Mouse (Mus musculus) limb, embryonic 10.5 days (tissue): ENCODE measurements around the gene Dph5. TPM values are rescaled to one million over a fixed set of nuclear protein-coding genes. Genes with fewer than 3 reads are reported as not detected.
A peak's percentile ranks its signal among the peaks of the same experiment; 100 is the strongest.
"Not testable (repeated sequence)": the region's sequence is repeated elsewhere in the genome, so short reads cannot be mapped to it uniquely, and the experiment has no call there.

Experiments
- DNase-seq: peaks from one replicate; pipeline ENCODE4 v3.0.0-alpha.2; 2017; ENCODE audit warnings: low spot score
- H3K27ac ChIP-seq: fragments of 300-500 bp; sonication (generic); 2 replicates; pipeline ENCODE4 v1.5.1; 2016; ENCODE audit warnings: mild to moderate bottlenecking
- H3K27me3 ChIP-seq: fragments of 300-500 bp; sonication (generic); 2 replicates; pipeline ENCODE4 v1.6.1; 2016; ENCODE audit warnings: low read depth, mild to moderate bottlenecking; ENCODE audit not compliant: poor library complexity, severe bottlenecking
- H3K36me3 ChIP-seq: fragments of 300-500 bp; sonication (generic); 2 replicates; pipeline ENCODE4 v1.6.1; 2016; ENCODE audit warnings: mild to moderate bottlenecking, moderate library complexity
- H3K4me1 ChIP-seq: fragments of 300-500 bp; sonication (generic); 2 replicates; pipeline ENCODE4 v1.6.1; 2016
- H3K4me3 ChIP-seq: fragments of 300-500 bp; sonication (generic); 2 replicates; pipeline ENCODE4 v1.5.1; 2016; ENCODE audit warnings: mild to moderate bottlenecking, moderate library complexity
- H3K9me3 ChIP-seq: fragments of 300-500 bp; sonication (generic); replicated peaks from 2 replicates; pipeline ENCODE4 v1.6.1; 2016; ENCODE audit warnings: mild to moderate bottlenecking
- WGBS: fragments of 180-500 bp; shearing (Covaris S2); methylation state at CpG from one replicate; pipeline ENCODE4 v1.1.7; 2016; 5-methylcytosine and 5-hydroxymethylcytosine counted together
- polyA plus RNA-seq: library from polyadenylated mRNA; unstranded; fragments of >200 nt; fragmentation: Nextera tagmentation; extraction: Ambion mirVana; gene quantifications from 2 replicates; pipeline ENCODE4 v1.2.1, GENCODE M21; 2016

Dph5 gene
- polyA plus RNA-seq, 1 experiment from 2014 or later = 28.2 TPM

DNA sequence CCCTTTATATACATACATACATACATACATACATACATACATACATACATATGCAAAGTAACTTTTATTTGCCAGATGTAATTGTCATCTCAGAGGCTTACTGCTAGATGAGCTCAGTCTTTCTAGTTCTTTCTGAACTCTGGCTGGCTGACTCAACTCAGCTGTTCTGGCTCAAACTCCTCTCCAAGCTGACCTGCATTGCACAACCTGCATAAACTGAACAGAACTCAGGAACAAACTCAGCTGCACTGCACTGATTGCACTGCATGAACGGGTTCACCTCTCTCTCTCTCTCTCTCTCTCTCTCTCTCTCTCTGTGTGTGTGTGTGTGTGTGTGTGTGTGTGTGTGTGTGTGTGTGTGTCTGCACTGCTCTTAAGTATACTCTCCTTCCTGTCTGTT, 26.9 kb upstream of the Dph5 start:
- 88% methylated on average over 1 of the region's 1 CpGs for WGBS
- not testable (repeated sequence) for H3K9me3 ChIP-seq, H3K27me3 ChIP-seq, H3K27ac ChIP-seq, H3K36me3 ChIP-seq, H3K4me3 ChIP-seq, H3K4me1 ChIP-seq, DNase-seq

DNA sequence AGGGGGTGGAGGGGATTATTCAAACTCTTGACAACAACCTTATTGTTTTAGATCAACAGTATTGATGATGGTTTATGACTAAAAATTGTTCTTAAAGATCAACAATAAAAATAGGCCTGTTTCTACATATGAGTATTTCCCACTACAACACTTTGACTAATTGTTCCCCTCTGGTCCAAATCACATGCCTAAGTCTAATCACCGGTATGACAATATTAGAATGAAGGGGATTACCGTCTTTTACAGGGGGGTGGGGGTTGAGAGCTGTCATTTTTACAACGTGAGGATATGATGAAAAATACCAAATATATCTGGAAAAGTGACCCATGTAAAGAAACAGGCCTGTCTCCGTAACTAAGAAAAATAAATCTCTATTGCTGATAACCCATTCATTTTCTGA, 24.1 kb upstream of the Dph5 start:
- Histone ChIP-seq H3K36me3 (no peaks in the 10 kb centered on the region), H3K4me1 (no peaks in the 10 kb centered on the region), H3K27ac (no peak overlapping the region), H3K27me3 (no peaks in the 10 kb centered on the region), H3K4me3 (no peak overlapping the region), H3K9me3 (no peaks in the 10 kb centered on the region)
- DNase-seq = no peak
- 81% methylated on average over 4 of the region's 4 CpGs for WGBS

DNA sequence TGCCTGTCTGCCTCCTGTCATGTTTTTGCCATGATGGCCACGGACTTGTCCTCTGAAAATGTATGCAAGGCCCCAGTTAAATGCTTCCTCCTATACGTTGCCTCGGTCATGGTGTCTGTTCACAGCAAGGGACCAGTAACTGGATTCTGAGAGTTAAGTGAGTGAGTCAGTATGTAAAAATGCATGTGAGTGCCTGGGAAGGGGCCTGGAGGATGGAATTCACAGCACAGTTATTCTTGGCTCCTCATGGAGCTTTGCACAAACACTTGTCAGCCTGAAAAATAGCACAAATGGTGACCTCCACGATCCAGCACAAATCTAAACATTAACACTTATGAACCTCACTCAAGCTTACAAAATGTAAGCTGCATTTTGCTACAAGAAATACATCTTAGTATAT, 20.5 kb upstream of the Dph5 start:
- no peak for DNase-seq
- Histone ChIP-seq H3K9me3 (no peaks in the 10 kb centered on the region), H3K27me3 (no peaks in the 10 kb centered on the region), H3K36me3 (no peaks in the 10 kb centered on the region), H3K4me1 (no peaks in the 10 kb centered on the region), H3K4me3 (no peak overlapping the region), H3K27ac (no peak overlapping the region)
- 89% methylated on average over 4 of the region's 4 CpGs for WGBS

DNA sequence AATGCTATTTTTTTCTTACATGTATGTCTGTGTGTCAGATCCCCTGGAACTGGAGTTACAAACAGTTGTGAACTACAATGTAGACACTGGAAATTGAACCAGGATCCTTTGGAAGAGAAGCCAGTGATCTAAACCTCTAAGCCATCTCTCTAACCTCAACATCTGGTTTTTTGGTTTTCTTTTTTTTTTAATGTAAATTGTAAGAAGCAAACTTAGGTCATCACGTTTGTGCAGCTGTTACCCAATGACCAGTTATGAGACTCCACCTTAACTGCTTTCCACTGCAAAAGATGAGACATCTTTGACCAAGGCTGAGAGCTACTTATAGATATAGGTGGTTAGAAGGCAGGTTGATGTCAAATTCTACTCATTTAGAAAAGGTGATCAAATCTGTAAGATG, 19.7 kb upstream of the Dph5 start:
- Histone ChIP-seq H3K27me3 (no peaks in the 10 kb centered on the region), H3K27ac (no peak overlapping the region), H3K4me3 (no peak overlapping the region), H3K9me3 (no peaks in the 10 kb centered on the region), H3K4me1 (no peaks in the 10 kb centered on the region), H3K36me3 (no peaks in the 10 kb centered on the region)
- DNase-seq = no peak
- 84% methylated on average over 1 of the region's 1 CpGs for WGBS

DNA sequence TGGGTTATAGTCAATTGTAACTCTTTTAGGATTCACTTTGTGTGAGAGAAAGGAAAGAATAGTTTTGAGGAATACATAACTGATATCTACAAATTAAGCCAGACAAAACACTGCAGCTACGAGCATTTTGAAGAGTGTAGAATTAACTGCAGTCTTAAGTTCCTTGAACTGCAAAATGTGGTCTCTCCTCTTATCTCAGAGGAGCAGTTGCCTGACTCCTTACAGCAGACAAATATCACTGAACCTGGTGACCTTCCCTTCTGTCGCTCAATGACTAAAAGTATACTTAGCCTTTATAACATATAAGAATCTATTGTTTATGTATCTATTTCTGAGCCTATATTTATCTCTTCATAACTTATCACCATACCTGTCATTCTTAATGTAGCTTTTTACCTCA, 18.3 kb upstream of the Dph5 start:
- Histone ChIP-seq H3K27ac (no peak overlapping the region), H3K27me3 (no peaks in the 10 kb centered on the region), H3K36me3 (no peaks in the 10 kb centered on the region), H3K4me3 (no peak overlapping the region), H3K9me3 (no peaks in the 10 kb centered on the region), H3K4me1 (no peaks in the 10 kb centered on the region)
- WGBS = 85% methylated on average over 2 of the region's 2 CpGs
- DNase-seq = no peak

DNA sequence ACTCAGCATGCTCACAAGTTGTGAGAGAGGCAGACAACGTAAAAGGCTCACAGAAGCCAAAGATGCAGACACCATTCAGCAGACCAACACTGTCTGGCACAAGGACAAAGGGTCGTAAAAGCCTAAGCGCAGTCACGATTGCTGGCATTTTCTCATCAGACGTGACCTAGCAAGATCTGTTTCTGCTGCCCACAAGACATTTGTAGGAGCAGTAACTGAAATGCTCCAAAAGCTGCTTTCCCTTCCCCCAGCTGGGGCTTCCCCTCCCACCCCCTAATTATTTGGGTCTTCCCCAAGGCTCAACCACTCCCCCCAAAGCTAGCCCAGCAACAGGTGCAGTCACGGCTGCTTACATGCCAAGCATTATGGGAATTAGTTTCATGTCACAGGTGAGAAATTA, 12.1 kb upstream of the Dph5 start:
- Histone ChIP-seq H3K27me3 (no peaks in the 10 kb centered on the region), H3K36me3 (no peaks in the 10 kb centered on the region), H3K4me1 (no peaks in the 10 kb centered on the region; the same call in 1 of the 2 replicates), H3K9me3 (no peaks in the 10 kb centered on the region), H3K4me3 (no peak overlapping the region), H3K27ac (no peak overlapping the region)
- DNase-seq = no peak
- WGBS = 55% methylated on average over 6 of the region's 6 CpGs

DNA sequence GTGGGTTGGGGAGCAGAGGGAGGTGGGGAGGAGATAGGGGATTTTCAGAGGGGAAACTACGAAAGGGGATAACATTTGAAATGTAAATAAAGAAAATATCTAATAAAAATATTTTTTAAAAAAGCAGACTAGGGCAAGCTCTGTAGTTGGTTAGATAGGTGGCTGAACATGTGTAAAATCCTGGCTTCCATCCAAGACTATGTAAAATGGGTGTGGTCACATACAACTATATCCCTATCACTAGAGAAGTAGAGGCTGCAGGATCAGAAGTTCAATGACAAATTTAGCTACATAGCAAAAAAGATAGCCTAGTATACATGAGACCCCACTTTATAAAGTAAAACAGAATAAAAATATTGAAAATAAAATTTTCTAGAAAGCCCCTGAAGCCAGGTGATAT, 10.5 kb upstream of the Dph5 start:
- WGBS = 90% methylated on average over 1 of the region's 1 CpGs
- no peak for DNase-seq
- H3K4me3 ChIP-seq = no peak overlapping the region
- no peaks in the 10 kb centered on the region for H3K27me3 ChIP-seq
- H3K27ac ChIP-seq = no peak overlapping the region
- H3K36me3 ChIP-seq = no peaks in the 10 kb centered on the region
- H3K9me3 ChIP-seq = no peaks in the 10 kb centered on the region
- no peaks in the 10 kb centered on the region; the same call in 1 of the 2 replicates for H3K4me1 ChIP-seq

DNA sequence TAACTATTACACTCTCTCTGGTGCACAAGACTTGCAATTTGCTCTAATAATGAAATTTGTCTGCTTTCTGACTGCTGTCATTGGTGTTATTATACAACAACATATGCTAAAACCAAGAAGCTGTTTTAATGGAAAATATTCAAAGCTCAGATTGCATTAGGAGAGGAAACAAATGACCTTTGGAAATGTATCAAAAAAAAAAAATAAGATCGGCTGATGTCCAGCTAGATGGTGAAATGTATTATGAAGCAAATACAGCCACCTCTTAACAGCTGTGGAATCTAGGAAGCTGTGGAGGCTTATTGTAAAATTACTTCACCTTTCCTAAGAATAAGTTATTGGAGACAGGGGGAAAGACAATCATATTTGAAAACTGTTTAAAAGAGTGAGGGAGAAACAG, 3.6 kb upstream of the Dph5 start:
- Histone ChIP-seq H3K9me3 (no peaks in the 10 kb centered on the region), H3K4me3 (no peak overlapping the region), H3K27ac (no peak overlapping the region), H3K4me1 (0 out of 2 replicates have a peak, but pooled peaks cover 4% of the 10 kb centered on the region), H3K27me3 (no peaks in the 10 kb centered on the region), H3K36me3 (no peaks in the 10 kb centered on the region)
- no peak for DNase-seq
- WGBS = 88% methylated on average over 1 of the region's 1 CpGs

DNA sequence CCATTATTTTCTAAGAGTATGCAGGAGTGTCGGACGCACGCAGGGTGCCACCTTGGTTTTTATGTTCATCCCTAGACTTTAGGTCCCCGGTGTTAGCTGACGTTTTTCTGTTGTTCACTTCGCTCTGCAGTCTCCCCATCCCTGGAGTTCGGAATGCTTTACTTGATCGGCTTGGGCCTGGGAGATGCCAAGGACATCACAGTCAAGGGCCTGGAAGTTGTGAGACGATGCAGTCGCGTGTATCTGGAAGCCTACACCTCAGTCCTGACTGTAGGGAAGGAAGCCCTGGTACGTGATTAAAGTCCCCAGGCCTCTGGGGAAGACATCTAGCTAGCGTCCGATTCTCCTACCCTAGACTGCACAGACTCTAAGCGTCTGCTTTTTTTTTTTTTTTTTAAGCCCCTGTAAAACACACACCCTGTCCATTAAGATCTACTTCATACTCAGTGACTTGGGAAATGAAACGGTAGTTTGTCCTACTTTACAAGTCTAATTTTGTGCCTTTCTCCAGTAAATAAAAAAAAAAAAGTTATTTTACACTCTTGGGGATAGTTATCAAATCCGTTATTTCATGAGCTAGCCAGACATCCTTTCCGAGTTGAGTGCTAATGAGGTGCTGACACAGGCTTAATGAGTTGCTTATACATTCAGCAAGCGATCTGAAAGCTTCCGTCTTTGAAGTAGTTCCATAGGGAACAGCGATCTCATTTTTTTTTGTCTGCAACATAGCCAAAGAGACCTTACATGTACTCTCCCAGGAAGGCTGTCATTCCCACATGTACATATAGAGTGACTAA, 871 bp downstream of the Dph5 start:
- no peaks in the 10 kb centered on the region for H3K27me3 ChIP-seq
- DNase-seq = no peak
- 0 out of 2 replicates have a peak, but pooled peaks cover 4% of the 10 kb centered on the region for H3K36me3 ChIP-seq
- H3K4me3 ChIP-seq = peak overlapping the region; percentile 75
- 0 out of 2 replicates have a peak, but pooled peaks cover 4% of the 10 kb centered on the region for H3K4me1 ChIP-seq
- WGBS = 3% methylated on average over 21 of the region's 21 CpGs
- peak overlapping the region; percentile 89 for H3K27ac ChIP-seq
- H3K9me3 ChIP-seq = no peaks in the 10 kb centered on the region

DNA sequence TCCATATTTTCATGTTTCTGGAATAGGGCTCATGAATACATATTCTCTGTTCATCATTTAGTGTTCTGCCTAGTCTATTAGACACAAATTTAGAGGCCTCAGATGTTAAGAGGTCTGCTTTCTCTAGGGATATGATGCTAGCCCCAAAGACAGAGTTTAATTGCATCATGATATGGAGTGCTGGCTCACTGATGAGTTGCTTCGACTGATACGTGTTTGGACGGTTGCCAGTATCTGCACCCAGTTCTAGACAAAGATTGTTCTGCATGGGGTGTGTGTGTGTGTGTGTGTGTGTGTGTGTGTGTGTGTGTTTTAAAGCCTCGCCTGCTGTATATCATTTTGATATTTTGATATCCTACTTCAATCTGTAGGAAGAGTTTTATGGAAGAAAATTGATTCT, 4.7 kb downstream of the Dph5 start:
- Histone ChIP-seq H3K9me3 (no peaks in the 10 kb centered on the region), H3K27me3 (no peaks in the 10 kb centered on the region), H3K4me1 (0 out of 2 replicates have a peak, but pooled peaks cover 4% of the 10 kb centered on the region), H3K27ac (no peak overlapping the region), H3K36me3 (peaks cover 12% of the 10 kb centered on the region), H3K4me3 (no peak overlapping the region)
- no peak for DNase-seq
- 92% methylated on average over 4 of the region's 4 CpGs for WGBS

DNA sequence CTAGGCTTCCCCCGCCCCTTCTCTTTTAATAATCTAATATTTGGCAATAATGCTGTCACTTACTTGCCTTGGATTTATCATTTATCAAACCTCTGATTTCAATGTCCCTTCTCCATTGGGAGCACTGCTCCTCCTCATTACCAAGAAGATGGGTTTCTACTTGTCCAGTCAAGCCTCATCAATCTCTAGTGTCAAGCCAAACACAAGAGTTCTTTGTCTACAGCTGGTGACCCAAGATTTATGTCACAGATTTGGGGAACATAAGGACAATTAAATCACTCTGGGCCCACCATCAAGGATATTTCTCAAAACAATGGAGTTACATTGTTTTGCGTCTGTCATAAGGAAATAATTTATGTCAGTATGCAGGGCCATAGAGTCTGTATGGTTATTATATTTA, 5.5 kb downstream of the Dph5 start:
- no peak overlapping the region for H3K4me3 ChIP-seq
- 94% methylated on average over 2 of the region's 2 CpGs for WGBS
- H3K27me3 ChIP-seq = no peaks in the 10 kb centered on the region
- peaks cover 12% of the 10 kb centered on the region for H3K36me3 ChIP-seq
- H3K27ac ChIP-seq = no peak overlapping the region
- 0 out of 2 replicates have a peak, but pooled peaks cover 4% of the 10 kb centered on the region for H3K4me1 ChIP-seq
- no peak for DNase-seq
- H3K9me3 ChIP-seq = no peaks in the 10 kb centered on the region

DNA sequence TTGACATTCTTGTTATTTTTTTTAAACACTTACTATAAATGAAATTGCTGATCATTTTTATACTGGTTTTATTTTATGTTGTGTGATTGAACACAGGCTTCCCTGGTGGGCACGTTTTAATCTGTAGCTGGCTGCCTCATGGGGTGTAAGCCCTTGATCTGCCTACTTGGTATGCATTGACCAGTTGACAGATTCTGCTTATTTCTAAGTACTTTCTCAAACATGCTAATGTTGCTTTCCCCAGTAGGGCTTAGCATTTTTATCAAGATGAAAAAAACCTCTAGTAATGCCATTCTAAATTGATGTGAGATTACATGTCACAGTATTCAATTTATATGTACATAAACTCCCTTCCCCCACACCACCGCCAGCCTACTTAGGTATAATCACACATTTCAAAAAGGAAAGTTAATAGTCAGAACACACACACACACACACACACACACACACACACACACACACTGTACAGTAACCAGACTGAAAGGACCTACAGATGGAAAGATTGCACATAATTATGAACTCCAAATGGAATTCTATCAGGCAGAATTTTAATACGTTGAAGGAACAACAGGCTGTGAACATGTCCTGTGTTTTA, 10.8 kb downstream of the Dph5 start:
- Histone ChIP-seq H3K9me3 (no peaks in the 10 kb centered on the region), H3K4me1 (no peaks in the 10 kb centered on the region), H3K36me3 (peaks cover 20% of the 10 kb centered on the region), H3K27ac (no peak overlapping the region), H3K4me3 (no peak overlapping the region), H3K27me3 (no peaks in the 10 kb centered on the region)
- WGBS = 88% methylated on average over 3 of the region's 3 CpGs
- DNase-seq = no peak

DNA sequence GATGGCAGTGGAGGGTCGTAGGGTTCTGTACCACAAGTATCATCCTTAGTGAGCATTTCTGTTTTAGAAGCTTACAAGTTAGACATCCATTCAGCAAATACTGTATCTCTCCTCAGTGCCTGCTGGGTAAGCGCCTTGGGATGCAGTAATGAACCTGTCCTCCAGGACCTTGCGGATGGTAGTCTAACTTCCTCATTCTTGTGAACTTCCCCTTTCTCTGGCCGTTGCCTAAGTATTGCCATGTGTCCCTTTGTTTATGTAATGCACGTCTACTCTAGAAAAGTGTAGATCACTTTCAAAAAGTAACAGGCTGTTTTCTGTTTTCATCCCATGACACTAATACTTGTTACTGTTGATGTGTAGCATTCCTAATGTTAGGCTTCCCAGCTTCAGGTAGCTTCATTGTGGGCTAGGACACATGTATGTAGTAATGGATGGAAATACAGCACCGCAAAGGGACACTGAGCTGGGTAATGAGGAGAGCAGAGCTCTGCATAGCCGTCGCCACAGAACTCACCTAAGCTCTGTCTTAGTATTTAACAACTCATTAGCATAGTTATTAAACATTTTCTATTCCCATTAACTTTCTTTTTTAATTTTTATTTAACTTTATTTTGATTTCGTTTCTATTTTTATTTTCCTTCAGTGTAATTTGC, 14.8 kb downstream of the Dph5 start:
- Histone ChIP-seq H3K9me3 (no peaks in the 10 kb centered on the region), H3K4me1 (no peaks in the 10 kb centered on the region), H3K27me3 (no peaks in the 10 kb centered on the region), H3K27ac (no peak overlapping the region), H3K36me3 (peaks cover 19% of the 10 kb centered on the region), H3K4me3 (no peak overlapping the region)
- 91% methylated on average over 9 of the region's 9 CpGs for WGBS
- DNase-seq = no peak
